Mouse (Mus musculus) frontal cortex, postnatal 14 days (tissue): ENCODE data around the gene Gldc.

Source experiments
- DNase-seq, 2 experiments: peaks; one replicate each; pipeline ENCODE4 v3.0.0; 2022; ENCODE audit warnings: low spot score in 2 of 2

The Gldc gene

DNA sequence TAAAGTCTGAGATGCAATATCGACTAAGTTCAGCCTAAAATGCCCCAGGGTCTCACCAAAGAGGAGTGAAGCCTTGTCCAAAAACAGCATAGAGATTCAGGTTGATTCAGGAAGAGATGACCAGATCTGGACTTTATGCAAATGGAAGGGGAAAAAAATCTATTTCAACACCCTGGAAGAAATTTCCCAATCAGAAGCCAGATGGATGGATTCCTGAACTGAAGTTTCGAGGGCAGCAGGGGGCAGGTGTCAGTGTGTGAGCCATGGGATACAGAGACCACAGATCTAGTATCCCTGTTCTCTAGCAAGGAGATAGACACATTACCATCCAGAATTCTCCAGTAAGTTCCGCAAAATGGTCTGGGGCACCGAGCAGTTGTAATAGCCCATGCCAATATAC, 17.0 kb downstream of the Gldc start:
- no peak for DNase-seq

- DNase-seq = peak; percentile 37 to 42
Observed at GRCm38 (mm10) chr19:30157031-30157687, 18.1 kb downstream of the Gldc start.

DNA sequence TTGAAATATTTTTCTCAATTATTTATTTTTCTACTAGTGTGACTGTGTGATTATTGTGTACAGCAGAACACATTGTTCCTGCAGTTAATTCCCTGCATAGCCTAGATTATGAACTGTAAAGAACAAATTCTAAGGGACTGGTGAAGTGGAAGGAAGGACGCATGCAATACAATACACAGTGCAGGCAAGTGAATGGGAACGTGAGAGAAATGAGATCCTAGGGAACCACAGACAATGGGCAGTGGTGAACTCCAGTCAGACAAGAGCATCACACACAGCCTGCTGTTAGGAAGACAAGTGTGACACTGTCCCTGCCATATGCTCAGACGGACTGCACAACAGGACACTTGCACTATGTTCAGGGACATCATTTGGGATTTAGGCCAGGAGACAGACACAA, 21.5 kb downstream of the Gldc start:
- no peak for DNase-seq

DNA sequence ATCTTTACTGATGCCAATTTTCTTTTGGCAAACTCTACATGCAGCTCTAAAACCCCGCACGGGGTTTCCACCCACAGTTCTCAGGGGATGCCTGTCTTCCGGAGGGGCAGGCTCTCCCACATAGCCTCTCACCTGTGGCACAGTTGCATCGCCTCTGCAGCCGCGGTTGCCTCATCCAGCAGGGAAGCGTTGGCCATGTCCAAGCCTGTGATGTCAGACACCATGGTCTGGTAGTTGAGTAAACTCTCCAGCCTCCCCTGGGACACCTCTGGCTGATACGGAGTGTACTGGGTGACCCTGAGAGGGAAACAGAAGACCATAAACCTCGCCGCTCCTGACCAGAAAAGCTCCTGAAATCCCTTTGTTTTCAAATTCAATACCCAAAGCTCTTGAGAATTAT, 23.9 kb downstream of the Gldc start:
- DNase-seq = no peak

- DNase-seq = no peak
Observed at GRCm38 (mm10) chr19:30149238-30149805, 25.9 kb downstream of the Gldc start.

- DNase-seq = no peak
Observed at GRCm38 (mm10) chr19:30147306-30147705, 27.9 kb downstream of the Gldc start.

DNA sequence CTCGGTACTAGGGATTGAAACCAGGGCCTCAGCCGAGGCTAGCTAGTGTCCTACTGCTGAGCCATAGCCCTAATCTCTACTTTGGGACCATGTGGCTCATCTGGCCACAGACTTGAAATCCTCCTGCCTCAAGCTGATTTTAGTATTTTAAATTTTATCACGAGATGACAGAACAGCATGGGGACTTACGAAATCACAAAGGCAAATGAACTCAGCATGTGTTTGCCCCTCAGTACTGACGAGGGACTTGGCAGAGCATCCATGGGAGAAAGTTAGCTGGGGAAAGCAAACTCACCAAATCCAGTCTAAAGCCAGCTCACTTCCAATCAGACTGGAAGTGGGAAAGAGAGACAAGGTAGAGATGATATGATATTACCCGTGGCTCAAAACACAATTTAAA, 28.5 kb downstream of the Gldc start:
- no peak for DNase-seq

GRCm38 (mm10) chr19:30145106-30145505, 30.1 kb downstream of the Gldc start:
- DNase-seq = no peak

GRCm38 (mm10) chr19:30136308-30136707, 38.9 kb downstream of the Gldc start:
- no peak for DNase-seq

- no peak for DNase-seq
Observed at GRCm38 (mm10) chr19:30128177-30128576, 47.1 kb downstream of the Gldc start.

- no peak for DNase-seq
Observed at GRCm38 (mm10) chr19:30125670-30126059, 49.6 kb downstream of the Gldc start.

- no peak for DNase-seq
Observed at GRCm38 (mm10) chr19:30124999-30125669, 50.1 kb downstream of the Gldc start.

DNA sequence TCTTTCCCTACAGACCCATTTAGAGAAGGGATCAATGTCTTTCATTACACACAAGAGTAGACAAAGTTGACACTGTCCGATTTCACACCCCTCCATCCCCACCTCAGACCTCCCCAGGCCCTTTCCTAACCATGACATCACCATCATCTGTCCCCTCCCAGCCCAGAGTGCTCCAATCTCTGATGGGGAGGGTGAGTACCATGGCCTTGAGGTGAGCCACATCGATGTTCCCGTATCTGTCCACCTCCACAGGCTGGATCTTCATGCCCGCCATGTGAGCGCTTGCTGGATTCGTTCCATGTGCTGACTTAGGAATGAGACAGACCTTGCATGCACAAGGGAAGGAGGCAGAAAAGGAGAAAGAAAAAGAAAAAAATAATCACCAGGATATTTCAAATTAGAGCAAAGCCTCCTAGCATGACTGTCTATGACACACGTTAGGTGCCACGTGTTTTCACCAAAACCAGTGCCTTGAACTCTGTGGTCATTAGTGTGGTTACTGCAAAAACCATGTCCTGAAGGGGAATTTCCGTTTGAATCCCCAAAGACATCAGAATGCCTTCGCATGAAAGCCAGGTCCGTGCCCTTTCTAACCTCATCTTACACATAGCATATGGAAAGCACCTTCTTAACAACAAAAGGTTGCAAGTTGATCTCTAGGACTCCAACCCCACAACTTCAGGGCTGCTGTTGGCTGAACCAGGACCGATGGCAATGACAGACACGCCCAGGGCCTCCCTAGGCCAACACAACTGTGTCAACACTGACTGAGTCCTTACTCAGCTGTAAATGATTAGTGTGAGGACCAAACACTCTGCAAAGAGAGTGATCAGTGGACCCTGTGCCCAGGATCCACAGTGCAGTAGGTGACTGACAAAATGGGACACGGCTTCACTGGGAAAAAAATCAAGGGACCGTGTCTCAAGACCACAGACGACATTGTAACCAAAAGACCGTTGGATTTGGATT, 56.6 kb downstream of the Gldc start:
- DNase-seq = no peak

- DNase-seq = peak in 1 of 2 experiments; percentile 25
Observed at GRCm38 (mm10) chr19:30117775-30118174, 57.5 kb downstream of the Gldc start.

DNA sequence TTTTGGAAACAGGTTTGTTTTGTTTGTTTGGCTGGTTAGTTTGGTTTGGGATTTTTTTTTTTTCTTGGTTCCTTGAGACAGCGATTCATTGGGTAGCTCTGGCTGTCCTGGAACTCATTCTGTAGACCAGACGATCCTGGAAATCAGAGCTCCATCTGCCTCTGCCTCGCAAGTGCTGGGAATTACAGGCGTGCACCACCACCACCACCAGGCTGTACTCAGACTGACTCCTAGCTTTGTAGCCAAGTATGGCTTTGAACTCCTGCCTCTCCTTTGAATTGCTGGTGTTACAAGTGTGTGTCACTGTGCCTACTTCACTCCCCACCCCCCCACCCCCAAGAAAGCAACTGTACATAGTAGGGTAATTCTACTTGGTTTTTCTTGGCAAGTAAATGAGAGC, 58.0 kb downstream of the Gldc start:
- no peak for DNase-seq

GRCm38 (mm10) chr19:30115606-30116005, 59.6 kb downstream of the Gldc start:
- DNase-seq = no peak

- no peak for DNase-seq
Observed at GRCm38 (mm10) chr19:30114919-30115441, 60.2 kb downstream of the Gldc start.

GRCm38 (mm10) chr19:30112961-30113688, 62.1 kb downstream of the Gldc start:
- no peak for DNase-seq

DNA sequence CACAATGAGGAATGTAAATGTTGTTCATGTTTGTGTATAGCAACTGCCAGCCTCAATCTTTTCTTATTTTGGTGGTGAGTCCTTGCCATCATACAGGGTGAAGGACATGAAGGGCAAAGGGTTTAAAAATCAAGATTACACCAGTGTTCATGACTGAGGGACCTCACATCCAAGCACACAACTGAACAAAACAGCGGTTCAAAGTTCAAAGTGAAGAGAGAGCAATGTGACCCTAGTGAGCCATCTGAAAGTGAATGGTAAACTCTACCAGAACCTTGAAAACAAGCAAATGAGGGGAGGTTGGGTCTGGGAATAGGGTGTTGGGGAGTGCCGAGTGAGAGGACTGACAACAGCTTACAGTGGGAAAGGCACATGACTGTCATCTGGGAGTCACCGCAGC, 63.8 kb downstream of the Gldc start:
- DNase-seq = no peak

DNA sequence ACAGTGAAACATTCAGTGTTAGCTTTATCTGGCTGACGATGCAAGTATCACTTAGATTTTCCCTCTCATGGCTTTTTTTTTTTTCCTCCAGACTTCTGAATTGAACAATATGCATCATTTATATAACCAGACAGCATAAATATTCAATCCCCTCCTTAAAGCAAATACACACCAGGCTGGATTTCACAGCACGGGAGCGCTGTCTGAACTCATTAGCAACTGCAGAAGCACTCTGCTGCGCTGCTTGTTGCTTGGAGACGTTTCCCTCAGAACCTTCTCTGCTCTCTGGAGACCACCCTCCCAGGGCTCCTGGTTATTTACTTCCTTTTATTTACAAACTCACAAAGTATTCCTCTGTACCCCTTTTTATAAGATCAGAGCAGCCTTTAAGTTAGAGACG, 66.1 kb downstream of the Gldc start:
- no peak for DNase-seq

- DNase-seq = no peak
Observed at GRCm38 (mm10) chr19:30108616-30109015, 66.6 kb downstream of the Gldc start.
